Mouse (Mus musculus): ENCODE results near the gene Ice2.

Ice2 gene

DNA sequence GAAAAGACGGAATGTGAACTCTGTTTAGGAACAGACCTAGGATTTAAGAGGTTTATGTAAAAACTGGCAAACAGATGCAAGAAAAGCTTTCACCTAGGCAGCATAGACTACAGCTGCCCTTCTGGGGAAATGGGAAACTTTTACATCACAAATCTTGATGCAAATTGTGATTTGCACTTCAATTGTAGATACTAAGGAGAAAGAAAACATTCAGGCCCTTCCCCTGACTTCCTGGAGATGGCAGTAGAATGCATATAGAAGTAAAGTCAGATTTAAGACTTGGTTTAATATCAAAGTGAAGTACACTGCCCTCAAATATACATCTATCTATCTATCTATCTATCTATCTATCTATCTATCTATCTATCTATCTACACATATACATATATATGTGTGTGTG, 21.8 kb downstream of the Ice2 start:
- no peak for DNase-seq

DNA sequence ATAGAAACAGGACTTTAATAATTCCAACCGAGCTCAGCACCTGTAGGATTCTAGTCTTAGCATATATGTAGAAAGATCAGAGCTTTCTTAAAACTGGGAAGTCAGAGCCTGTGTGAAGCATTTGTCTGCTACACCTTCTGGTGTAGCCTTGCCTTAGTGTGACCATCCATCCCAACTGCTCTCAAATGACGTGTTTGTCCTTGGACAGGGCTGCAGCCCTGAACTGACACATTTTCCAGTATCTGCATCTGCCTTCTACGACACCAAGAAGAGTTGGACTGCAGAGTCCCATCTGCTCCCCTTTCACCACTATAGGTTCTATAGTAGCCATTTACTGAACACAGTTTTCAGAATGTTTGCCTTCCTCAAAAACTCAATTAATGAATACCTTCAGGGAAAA, 32.8 kb downstream of the Ice2 start:
- DNase-seq: no peak

DNA sequence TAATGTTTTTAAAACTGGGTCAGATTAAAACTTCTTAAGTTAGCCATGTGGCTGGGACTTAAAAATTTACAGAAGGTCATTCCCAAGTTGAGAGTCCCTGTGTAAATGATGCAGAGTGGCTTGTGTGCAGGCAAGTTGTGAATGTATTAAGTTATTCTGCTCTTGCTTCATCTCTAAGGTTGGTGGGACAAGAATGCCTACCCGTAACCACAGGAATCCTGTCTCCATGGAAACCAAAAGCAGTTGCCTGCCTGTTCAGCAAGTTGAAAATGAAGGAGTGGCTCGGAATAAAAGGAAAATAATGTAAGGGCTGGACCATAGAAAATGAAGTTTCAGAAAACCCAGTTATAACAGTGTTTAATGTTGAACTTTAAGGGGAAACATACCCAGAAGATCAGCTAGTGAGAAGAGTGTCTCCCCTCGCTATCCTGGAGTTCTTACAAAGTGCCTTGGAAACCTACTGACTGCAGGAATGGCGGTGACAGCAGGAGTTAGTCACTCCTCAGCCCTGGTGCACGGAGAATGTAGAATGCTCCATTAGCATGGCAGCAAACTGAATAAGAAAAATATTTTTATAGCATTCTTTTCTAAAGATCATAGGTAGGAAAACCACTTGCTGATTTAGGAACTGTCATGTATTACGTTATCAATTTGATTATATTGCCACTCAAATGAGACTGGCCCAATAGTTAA, 34.3 kb downstream of the Ice2 start:
- DNase-seq: peak; percentile 48

DNA sequence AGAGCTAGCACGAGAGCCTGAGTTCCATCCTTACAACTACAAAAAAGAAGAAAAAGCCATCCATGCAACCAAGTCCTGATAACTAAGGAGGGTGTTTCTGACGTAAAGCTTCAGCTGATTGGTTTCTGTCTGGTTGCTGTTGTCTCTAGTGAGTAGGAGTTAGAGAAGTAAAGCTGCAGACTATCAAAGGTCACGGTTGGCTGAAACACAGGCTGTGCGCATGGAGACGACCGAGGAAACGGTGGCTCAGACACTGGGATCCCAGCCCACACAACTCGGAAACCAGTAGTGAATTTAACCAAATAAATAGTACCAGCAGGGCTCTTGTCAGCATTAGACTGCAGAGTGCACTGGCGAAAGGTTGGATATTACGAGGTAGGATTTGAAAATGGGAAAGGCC, 37.5 kb downstream of the Ice2 start:
- DNase-seq: no peak

DNA sequence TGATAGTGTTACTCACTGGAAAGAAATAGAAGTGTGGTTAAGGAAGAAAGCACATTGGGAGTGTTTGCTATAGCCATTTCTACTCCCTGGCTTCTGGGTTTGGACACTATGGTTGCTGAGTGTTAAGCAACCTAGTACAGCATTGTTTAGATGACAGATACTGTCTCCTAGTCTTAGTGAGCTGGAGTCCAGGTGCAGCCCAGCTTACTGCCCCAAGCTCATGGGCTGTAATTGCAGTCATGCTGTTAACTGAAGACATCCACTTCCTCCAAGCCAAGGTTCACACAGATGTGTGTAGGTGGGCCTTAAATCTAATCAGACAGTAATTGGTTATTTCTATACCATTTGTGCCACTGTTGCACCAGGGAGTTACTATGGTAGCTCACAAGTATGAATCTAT, 38.0 kb downstream of the Ice2 start:
- DNase-seq: no peak

DNA sequence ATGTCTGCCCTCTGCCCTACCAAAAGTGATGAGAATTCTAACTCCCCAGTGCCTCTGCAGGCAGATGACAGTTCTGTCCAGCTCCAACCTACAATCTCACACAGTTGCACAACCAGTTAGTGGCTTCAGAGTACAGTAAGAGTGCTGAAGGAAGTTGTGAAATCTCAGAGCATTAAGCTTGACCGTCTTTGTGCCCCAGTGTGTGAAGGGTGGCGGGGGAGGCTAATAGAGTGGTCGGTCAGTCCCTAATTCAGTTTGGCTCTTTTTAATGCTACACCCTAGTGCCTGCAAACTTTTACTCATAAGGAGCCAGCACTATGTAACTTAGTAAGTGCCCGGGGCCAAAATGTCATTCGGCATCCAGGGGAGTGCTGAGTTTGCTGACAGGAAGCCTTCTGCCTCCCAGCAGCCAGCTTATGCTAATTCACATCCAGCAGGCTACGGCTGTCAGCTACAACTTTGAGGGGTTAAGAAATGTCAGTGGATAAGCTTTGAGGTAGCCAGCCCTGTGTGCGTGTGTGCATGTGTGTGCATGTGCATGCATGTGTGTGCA, 42.2 kb downstream of the Ice2 start:
- peak; percentile 69 for DNase-seq

DNA sequence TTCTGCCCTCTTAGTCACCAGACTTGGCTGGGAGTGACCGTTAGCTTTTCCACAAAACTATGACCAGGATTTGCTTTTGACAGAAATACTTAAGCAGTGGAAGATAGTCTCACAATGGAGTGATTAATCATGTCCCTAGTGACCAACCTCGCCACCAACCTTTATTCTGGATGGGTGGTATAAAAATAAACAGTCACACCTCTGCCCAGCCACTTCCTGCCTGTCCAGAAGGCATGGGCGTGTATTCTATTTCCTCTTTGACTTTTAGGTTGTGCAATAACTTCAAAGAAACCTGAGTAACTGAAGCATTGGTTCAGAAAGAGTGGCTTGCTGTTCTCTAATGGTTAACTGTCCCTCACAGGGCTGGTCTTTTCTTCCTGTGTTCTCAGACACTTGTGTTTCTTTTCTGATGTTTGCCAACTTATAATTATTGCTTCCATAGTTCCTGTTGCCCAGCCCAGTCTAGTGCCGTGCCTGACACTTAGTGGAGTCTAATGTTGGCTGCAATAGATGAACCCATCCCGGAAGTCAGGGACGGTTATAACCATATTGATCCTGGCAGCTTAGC, 44.8 kb downstream of the Ice2 start:
- DNase-seq: peak; percentile 39

DNA sequence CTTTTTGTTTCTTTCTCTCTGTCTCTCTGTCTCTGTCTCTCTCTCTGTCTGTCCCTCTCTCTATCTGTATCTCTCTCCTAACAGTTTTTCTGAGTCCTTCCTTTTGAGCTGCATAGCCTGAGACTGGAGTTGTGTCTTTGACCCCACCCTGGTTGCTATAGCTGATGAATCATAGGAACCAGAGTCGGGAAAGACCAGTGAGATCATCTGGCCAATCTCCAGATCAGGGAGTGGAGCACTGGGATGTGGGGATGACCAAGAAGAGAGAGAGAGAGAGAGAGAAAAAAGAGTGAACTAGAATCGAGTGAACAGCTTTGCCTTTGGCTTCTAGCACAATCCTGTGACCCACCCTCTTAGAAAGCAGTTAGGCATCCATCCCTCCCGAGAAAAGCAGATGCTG, 45.5 kb downstream of the Ice2 start:
- no peak for DNase-seq

DNA sequence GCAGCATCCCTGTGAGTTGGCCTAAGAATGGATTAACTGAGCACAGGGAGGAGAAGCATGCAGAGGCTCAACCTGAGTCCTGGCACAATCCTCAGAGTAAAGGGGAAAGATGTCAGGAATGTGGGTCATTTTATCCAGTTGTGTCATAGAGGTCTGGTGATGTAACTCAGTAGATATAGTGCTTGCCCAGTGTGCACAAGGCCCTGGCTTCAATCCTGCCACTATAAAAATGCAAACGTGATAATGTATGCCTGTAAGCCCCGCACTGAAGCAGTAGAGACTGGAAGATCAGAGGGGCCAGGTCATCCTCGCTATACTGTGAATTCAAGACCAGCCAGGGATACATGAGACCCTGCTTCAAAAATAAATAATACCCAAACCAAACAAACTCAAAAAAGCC, 51.1 kb downstream of the Ice2 start:
- no peak for DNase-seq

DNA sequence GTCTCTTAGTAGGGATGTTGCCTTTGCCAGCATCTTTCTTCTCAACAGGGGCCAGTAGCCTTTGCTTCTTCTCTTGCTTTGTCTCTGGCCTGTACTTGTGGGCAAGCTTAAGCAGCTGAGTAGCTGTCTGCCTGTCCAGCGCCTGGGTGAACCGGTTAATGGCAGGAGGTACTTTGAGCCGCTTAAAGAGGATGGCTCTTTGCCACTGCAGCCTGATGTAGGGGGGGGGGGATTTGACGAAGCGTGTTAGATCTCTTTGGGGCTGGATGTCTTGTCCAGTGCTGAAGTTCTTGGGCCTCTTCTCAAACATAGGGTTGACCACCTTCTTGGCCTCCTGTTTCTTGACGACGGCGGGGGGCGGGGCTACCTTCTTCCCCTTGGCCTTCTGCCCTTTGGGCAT, 52.9 kb downstream of the Ice2 start:
- no peak for DNase-seq

DNA sequence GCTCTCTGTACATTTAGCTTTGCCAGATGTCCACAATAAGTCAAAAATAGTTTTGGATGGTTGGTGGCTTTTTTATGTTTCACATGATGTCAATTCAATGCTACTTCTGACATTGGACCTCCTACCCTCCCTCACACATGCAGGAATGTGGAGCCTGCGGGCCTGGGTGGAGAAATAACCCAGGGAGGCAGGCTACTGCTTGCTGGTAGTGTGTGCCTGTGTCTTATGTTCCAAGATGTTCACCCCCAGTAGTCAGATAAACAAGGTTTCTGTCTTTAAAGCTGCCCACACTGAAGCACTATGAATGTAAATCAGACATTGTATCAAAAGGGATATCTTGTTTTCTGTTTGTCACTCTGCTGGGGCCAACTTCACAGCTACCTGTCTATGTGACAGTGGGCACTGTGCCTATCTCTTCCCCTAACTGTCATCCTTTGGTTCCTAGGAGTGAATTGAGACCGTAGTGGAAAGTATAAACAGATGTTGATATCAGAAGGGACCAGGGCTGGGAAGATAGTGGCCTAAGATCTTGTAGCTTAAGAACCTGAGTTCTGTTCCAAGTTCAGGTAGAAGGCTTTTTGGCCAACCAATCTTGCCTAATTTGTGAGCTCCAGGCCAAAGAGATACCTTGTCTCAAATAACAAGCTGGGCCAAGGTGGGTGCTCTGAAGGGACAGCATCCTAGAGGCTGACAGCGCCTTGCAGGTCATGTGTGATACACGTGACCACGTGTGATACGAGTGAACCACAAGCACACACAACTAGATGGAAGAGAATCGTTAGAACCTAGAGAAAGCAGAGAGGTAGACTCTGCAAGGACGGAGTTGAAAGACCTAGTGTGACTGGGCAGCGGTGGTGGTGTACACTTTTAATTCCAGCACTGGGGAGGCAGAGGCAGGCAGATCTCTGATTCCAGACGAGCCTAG, 54.4 kb downstream of the Ice2 start:
- DNase-seq: no peak

DNA sequence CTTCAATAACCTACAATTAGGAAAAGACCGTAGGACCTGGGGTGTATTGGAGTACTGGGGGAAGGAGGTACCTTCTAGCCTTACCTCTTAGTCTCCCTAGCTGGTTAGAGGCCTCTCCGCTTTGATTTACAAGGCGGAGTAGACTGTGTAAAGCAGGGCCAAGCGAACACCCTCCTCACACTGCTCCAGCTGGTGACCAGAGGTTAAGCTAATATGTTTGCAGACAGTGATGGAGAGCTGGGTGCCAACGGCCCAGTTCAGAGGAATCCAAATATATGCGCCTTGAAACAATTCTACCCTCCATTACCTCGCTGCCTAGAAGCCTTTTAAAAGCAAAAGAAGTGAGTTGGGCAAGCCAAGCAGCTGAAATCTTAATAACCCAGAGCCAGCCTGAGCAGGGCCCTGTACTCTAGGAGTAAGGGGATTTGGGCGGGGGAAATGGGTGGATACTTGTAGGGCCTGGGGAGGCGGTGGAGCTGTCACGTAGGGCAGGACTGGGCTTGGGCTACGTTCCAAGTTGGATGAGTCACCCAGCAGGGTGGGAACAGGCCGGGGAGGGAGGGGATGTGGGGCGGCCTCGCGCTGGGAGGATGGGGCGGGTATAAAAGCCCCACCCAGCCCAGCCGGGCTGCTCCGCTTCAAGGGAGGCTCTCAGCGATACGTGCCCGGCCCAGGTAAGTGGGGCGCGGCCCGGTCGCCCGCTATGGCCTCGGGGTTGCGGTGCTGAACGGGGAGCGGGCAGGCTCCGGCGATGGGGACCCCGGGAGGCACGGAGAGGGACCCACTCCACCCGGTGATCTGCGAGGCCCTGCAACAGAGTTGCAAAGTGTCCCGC, 55.6 kb downstream of the Ice2 start, which contains the start of gene Anxa2:
TSS of gene Anxa2 (plus strand) at position 555 of the 835 bp plus-strand sequence.
- DNase-seq: peak; percentile 80

DNA sequence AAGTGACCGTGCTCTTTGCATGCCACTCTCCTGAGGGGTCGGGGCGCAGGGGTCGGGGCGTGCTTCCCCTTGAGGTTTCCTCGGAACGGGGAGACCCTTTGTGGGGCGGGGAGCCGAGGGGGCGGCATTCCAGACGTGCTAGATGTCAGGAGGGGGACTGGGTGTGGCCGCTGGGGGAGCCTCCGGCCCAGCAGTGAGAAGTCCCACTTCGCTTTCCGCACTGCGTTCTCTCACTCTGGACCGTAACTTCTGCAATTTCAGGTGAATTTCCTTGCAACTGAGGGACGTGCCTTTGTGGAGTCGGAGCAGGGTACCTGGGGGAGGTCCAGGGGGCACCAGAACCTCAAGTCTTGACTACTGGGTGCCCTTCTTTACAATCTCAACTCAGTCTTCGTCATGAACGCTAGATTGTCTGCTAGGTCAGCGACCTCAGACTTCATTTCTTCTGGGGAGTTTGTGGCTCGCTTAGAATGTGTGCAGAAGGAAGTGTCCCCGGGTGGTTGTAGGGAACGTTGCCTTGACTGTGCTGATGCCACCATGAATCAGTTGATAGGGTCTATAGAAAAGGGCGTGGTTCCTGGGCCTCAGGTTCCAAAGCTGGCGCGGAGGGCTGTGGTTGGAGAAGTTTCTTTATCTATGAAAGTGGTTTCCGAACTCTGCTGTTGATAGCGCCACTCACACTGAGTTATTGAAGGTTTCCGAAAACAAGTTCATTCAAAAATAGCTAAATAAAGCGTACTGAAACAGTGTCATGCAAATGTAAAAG, 56.4 kb downstream of the Ice2 start:
- no peak for DNase-seq

DNA sequence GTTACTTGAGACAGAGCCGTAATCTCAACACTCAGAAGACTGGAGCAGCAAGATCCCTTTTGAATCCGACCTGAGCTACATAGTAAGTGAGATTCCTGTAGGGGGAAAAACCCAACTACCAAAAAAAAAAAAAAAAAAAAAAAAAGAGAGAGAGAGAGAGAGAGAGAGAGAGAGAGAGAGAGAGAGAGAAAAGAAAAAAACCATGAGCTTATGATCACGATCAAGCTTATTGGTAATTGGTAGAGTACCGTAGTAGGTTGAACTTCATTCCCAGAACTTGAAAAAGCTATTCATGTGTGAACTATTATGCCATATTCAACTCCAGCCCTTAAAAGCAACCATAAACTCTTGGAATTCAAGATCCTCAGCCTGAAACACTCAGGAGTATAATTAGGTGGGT, 57.0 kb downstream of the Ice2 start:
- no peak for DNase-seq

DNA sequence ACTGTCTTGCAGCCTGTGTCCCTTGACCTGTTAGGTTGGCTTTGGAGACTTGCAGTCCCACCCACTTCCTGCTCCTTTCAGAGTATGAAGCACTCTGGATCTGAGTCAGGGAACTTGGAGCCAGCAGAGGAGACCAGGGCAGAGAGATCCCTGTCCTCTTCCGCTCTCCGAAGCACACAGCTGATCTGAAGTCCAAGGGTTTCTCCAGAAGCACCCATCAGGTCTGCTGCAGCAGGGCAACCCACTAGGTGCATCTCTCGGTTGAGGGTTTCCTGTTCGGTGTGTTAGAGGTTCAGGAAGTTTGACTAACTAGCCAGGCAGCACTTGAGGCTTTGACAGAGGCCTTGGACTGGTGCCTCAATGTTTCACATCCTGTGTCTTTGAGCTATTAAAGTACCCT, 57.7 kb downstream of the Ice2 start:
- no peak for DNase-seq

DNA sequence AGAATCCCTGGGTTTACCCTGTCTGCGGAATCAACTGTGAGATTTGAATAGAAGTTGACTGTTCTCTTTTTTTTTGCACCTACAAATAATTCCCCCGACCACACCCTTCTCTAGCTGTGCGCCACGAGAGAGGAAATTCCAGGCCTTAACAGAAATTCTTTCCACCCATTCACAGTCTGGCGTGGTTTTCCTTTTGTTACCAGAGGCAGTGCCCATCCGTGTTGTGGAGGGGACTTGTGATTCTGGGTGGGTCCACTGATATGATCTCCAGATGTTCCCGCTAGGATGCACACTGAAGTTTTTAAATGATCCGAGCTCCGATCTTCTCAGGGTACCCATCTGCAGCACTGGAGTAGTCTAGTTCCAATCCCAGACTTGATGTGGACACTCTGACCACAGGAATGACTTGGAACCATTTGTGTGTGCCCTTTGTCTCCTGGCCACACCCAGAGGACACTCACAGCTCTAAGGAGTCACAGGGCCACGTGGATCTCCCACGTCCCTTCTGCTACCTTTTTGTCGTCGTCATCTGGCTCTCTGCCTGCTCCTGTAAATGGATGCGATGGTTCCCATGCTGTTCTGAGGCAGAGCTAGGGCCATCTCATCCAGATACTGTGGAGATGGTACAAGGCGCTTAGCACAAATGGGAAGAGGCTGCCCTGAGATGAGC, 58.8 kb downstream of the Ice2 start:
- no peak for DNase-seq

DNA sequence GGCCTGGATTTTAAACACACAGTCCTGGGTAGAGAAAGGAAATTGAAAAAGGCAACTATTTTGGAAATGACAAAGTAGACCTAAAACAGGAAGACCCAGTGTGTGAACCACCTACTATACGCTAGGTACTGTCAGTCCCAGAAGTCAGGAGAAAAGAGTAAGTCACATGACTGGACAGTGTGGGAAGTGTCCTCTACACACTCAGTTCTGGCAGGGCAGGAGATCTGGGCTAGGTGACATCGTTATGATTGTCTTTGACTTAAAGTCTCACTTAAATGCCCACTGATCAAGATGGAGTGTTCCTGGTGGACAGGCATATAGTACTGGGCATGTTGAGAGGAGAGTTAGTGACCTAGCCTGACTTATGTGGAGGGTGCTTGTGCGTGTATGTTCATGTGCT, 59.4 kb downstream of the Ice2 start:
- DNase-seq: no peak

DNA sequence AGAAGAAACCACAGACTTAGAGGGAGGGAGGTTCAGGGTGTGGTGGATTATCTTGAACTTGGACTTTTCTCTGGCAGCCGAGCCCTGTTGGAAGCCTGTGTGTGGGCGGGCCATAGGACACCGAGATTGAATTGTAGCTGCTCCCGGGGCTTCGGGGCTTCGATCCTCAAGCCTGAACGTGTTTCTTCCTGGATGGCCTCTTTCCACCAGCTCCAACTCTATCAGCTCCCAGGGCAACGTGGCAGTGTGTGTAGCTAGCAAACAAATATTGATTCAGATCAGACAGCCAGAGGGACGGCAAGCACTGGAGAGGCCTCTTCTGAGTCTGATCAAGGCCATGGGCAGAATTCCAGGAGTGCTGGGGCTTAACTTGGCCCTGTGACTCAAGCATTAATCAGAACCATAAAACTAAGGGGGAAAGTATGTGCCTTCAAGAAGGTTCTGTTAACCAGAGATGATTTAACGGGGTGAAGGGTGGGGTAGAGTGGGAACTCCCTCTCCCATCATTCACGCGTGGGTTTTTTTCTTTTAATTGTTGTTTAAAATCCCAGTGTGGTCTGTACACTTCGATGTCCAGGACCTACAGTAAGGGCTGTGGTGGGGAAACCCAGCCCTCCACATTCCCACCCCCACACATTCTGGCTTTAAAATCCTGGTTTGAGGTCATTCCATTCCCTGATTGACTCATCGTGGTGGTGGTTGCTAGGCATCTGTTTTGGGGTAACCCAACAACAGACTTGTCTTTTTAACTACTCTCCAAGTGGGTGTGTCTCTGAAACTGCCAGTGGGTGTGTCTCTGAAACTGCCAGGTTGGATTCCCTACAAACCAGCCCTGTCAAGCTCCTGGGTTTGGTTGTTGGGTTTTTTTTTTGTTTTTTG, 60.3 kb downstream of the Ice2 start:
- peak; percentile 61 for DNase-seq

DNA sequence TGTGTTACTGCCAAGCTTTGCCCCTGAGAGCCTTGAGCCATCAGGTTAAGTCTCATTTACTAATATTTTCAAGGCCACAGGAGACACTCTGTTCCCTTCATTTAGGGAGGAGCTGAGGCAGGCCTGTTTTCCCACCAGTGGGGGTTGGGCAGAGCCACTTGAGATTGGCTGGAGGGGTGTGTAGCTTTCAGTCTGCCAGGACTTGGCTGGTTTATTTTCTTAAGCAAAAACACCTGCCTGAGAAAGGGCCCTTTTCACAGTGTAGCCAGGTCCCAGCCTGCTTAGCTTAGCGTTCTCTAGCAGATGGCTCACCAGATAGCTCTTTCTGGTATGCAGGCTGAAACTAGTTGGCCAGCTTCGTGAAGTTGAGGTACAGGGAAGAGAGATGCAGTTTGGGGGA, 61.3 kb downstream of the Ice2 start:
- DNase-seq: peak; percentile 66

DNA sequence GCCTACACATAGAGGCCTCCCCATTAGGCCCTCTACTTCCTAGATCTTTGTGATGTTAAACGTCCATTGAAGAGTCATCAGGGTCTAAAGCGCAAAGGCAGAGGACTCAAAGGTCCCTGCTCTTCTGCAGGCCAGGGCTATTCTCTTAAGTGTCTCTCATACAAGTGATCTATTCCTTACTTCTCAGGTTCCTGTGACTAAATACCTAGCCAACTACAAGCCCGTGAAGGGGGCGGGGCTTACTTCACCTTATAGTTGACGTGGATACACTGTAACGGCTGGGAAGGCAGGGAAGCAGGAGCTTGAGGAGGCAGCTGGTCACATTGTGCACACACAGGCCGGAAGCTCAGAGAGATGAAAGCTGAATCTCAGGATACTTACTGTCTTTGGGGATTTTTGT, 62.2 kb downstream of the Ice2 start:
- no peak for DNase-seq
